Mouse (Mus musculus) neural tube, embryonic 14.5 days (tissue): Measurements from ENCODE around the gene AA467197. TPM values are rescaled to one million over a fixed set of nuclear protein-coding genes. Genes with fewer than 3 reads are reported as not detected.

Source experiments
- ATAC-seq: fragments of 200-750 bp; cut with Nextera tagmentation; 2 replicates; pipeline ENCODE4 v1.8.0; 2017; ENCODE audit warnings: low read depth, mild to moderate bottlenecking, moderate TSS enrichment, moderate library complexity
- H3K27ac ChIP-seq: fragments of 300-500 bp; sonication (generic); 2 replicates; pipeline ENCODE4 v1.5.1; 2014; ENCODE audit warnings: low read depth, mild to moderate bottlenecking, control low read depth, low read length, moderate library complexity, mixed read lengths
- H3K27me3 ChIP-seq: fragments of 300-500 bp; sonication (generic); 2 replicates; pipeline ENCODE4 v1.6.1; 2014; ENCODE audit warnings: low read length; ENCODE audit not compliant: control insufficient read depth, insufficient read depth
- H3K36me3 ChIP-seq: fragments of 300-500 bp; sonication (generic); 2 replicates; pipeline ENCODE4 v1.6.1; 2014; ENCODE audit warnings: low read length, mixed read lengths; ENCODE audit not compliant: control insufficient read depth, insufficient read depth
- H3K4me1 ChIP-seq: fragments of 300-500 bp; sonication (generic); 2 replicates; pipeline ENCODE4 v1.6.1; 2014; ENCODE audit warnings: low read length; ENCODE audit not compliant: control insufficient read depth, insufficient read depth
- H3K4me2 ChIP-seq: fragments of 300-500 bp; sonication (generic); 2 replicates; pipeline ENCODE4 v1.6.1; 2014; ENCODE audit warnings: mild to moderate bottlenecking, low read depth, low read length, control low read depth
- H3K4me3 ChIP-seq: fragments of 300-500 bp; sonication (generic); 2 replicates; pipeline ENCODE4 v1.5.1; 2014; ENCODE audit warnings: low read depth, low read length, control low read depth, mixed read lengths
- H3K9ac ChIP-seq: fragments of 300-500 bp; sonication (generic); replicated peaks from 2 replicates; pipeline ENCODE4 v1.6.1; 2014; ENCODE audit warnings: low read depth, mild to moderate bottlenecking, control low read depth, low read length, mixed read lengths
- H3K9me3 ChIP-seq: fragments of 300-500 bp; sonication (generic); 2 replicates; pipeline ENCODE4 v1.6.1; 2016; ENCODE audit warnings: low read length; ENCODE audit not compliant: control insufficient read depth
- WGBS: fragments of 180-500 bp; shearing (Covaris S2); extraction: QIAGEN DNeasy Blood & Tissue Kit; methylation state at CpG from one replicate; pipeline ENCODE4 v1.1.7; 2014; 5-methylcytosine and 5-hydroxymethylcytosine counted together
- polyA plus RNA-seq: library from polyadenylated mRNA; unstranded; fragments of >200 nt; fragmentation: Nextera tagmentation; extraction: Ambion mirVana; gene quantifications from 2 replicates; pipeline ENCODE4 v1.2.1, GENCODE M21; 2014

Gene AA467197
- polyA plus RNA-seq, 1 experiment from 2014 or later, result 0.64 TPM

GRCm38 (mm10) chr2:122656767-122657166 lies 20.0 kb downstream of the AA467197 start:
- Histone ChIP-seq H3K27ac (no peak overlapping the region), H3K4me3 (no peak overlapping the region), H3K27me3 (no peaks in the 10 kb centered on the region), H3K9ac (no peak overlapping the region), H3K9me3 (no peaks in the 10 kb centered on the region), H3K4me1 (no peaks in the 10 kb centered on the region), H3K4me2 (no peak overlapping the region), H3K36me3 (no peaks in the 10 kb centered on the region)
- ATAC-seq, result no peak
- 76% methylated on average over 9 of the region's 9 CpGs for WGBS

DNA sequence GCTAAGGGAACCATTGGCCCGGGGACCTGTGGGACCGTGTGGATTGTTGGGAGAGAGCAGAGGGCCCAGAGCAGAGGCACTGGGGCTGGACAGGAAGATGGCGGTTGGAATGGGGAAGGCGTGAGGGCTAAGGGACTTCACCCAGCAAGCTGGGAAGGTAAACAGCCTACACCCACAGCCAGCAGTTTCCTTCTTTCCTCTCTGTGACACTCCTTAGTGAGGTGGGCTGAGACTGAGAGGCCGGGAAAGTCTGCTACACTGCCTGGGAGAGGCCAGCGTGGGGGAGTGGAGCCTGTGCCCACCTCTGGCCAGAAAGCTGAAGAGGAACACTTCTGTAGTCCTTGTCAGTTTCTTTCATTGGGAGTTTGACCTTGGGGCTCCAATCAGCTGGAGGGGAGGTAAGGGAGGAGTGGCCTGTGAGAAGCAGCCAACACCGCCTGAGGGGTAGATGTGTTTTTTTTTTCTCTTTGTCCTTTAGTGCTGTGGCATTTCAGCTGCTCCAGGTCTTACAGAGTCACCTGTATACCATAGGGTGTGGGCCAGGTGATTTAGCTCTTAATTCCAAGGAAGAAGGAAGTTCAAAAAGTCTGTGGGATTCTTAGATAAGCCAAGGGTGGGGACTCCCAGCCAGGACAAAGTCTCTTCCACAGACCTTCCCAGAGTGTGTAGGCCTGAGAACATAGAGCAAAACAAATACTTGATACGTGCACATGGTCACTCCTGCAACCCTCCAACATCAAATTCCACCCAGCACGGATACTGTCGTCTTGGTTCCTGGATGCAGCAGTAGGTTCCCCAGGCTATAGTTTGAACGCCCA lies 21.1 kb downstream of the AA467197 start:
- H3K27me3 ChIP-seq, result no peaks in the 10 kb centered on the region
- H3K4me1 ChIP-seq, result no peaks in the 10 kb centered on the region
- 83% methylated on average over 11 of the region's 11 CpGs for WGBS
- H3K36me3 ChIP-seq, result no peaks in the 10 kb centered on the region
- ATAC-seq, result no peak
- no peak overlapping the region for H3K9ac ChIP-seq
- no peak overlapping the region for H3K4me2 ChIP-seq
- no peaks in the 10 kb centered on the region for H3K9me3 ChIP-seq
- no peak overlapping the region for H3K4me3 ChIP-seq
- H3K27ac ChIP-seq, result no peak overlapping the region

DNA sequence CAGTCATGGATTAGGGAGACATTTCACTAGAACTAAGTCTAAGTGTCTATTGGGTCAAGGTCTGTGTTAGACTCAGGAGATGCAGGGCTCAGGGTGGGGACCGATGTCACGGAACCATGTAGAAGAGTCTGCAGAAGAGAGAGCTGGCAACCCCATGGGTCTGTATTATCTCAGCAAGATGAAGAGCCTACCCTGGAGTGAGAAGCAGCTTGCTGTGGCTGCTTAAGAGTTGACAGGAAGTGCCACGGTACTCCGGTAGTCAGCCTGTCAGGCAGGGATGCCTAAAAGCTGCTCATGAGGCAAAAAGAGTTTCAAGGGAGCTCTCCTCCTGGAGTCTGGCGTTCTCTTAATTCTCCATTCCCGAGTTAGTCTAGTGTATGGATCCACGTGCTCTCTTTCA lies 23.0 kb downstream of the AA467197 start:
- H3K9ac ChIP-seq, result no peak overlapping the region
- no peak overlapping the region for H3K4me3 ChIP-seq
- H3K4me1 ChIP-seq, result no peaks in the 10 kb centered on the region
- H3K27me3 ChIP-seq, result no peaks in the 10 kb centered on the region
- no peak overlapping the region for H3K27ac ChIP-seq
- H3K4me2 ChIP-seq, result no peak overlapping the region
- no peak for ATAC-seq
- no peaks in the 10 kb centered on the region for H3K36me3 ChIP-seq
- WGBS, result 94% methylated on average over 7 of the region's 7 CpGs
- no peaks in the 10 kb centered on the region for H3K9me3 ChIP-seq

- no peak overlapping the region for H3K4me3 ChIP-seq
- H3K4me2 ChIP-seq, result no peak overlapping the region
- H3K9ac ChIP-seq, result no peak overlapping the region
- ATAC-seq, result no peak
- H3K27ac ChIP-seq, result no peak overlapping the region
- 67% methylated on average over 6 of the region's 6 CpGs for WGBS
- no peaks in the 10 kb centered on the region for H3K36me3 ChIP-seq
- H3K9me3 ChIP-seq, result no peaks in the 10 kb centered on the region
- no peaks in the 10 kb centered on the region for H3K4me1 ChIP-seq
- H3K27me3 ChIP-seq, result no peaks in the 10 kb centered on the region
These were observed 28.6 kb downstream of the AA467197 start for GRCm38 (mm10) chr2:122665253-122665972.

DNA sequence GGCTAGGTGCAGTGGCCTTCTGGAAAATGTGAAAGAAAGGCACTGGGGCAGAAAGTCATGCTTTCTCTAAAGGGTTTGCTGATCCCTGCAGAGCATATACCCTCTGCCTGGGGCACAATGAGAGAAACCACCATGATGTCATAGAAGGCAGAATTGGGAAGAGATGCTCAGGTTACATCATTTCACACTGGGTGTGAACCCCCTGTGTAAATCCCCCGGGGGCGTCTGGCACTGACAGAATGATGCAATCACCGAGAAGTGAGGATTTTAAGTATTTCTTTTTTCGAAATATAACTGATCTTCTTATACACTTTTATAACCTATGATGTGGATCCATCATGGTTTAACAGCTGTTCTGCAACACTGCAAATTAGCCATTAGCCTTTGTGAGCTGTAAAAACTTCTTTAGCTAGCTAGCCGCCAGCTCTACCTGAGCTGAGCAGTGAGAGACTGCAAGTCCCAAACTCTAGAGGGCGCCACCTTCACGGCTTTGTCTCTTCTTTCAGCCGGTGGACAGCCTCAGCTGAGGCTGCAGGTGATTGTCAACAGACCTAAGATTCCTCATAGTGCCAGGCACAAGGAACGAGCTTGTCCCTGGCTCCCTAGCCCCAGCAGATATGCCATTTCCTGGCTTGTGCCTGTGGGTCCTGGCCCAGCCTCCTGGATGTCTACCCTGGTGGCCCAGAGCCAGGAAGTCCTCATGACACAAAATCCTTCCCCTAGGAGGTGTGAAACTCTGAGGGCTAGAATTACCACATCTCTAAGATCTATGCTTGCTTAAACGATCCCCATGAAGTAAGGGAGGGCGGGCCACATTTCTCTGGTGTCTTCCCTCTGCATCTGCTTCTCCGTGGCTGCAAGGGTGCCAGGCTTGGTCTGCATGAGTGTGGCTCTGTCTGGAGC lies 29.4 kb downstream of the AA467197 start:
- Histone ChIP-seq H3K27me3 (no peaks in the 10 kb centered on the region), H3K9me3 (no peaks in the 10 kb centered on the region), H3K27ac (no peak overlapping the region), H3K4me3 (no peak overlapping the region), H3K4me1 (no peaks in the 10 kb centered on the region), H3K9ac (no peak overlapping the region), H3K36me3 (no peaks in the 10 kb centered on the region), H3K4me2 (no peak overlapping the region)
- ATAC-seq, result peak; percentile 49; the same call in 1 of the 2 replicates
- 47% methylated on average over 12 of the region's 12 CpGs for WGBS

- WGBS, result 64% methylated on average over 5 of the region's 5 CpGs
- Histone ChIP-seq H3K9me3 (no peaks in the 10 kb centered on the region), H3K9ac (no peak overlapping the region), H3K27ac (no peak overlapping the region), H3K4me1 (no peaks in the 10 kb centered on the region), H3K36me3 (no peaks in the 10 kb centered on the region), H3K4me3 (no peak overlapping the region), H3K27me3 (no peaks in the 10 kb centered on the region), H3K4me2 (no peak overlapping the region)
- no peak for ATAC-seq
These were observed 31.1 kb downstream of the AA467197 start for GRCm38 (mm10) chr2:122667856-122668255.

GRCm38 (mm10) chr2:122671714-122672113 lies 34.9 kb downstream of the AA467197 start:
- H3K4me1 ChIP-seq, result no peaks in the 10 kb centered on the region
- H3K27me3 ChIP-seq, result no peaks in the 10 kb centered on the region
- H3K9ac ChIP-seq, result no peak overlapping the region
- H3K36me3 ChIP-seq, result no peaks in the 10 kb centered on the region
- no peak overlapping the region for H3K4me2 ChIP-seq
- H3K27ac ChIP-seq, result no peak overlapping the region
- H3K4me3 ChIP-seq, result no peak overlapping the region
- WGBS, result 47% methylated on average over 5 of the region's 5 CpGs
- H3K9me3 ChIP-seq, result no peaks in the 10 kb centered on the region
- peak; percentile 84; the same call in 1 of the 2 replicates for ATAC-seq

DNA sequence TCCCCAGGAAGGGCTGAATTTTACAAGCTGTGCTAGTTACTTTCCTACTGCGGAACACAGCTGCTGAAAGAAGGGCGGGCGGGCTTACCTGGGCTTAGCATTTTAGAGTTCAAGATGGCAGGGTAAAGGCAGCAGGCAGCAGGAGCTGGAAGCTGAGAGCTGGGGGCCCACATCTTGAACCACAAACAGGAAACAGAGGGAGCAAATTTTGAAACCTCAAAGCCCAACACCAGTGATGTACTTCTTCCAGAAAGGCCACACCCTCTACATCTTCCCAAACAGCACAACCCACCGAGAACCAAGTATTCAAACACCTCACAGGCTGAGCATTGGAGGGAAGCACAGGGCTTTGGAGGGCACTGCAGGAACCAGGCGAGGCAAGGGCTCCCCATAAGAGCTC lies 36.1 kb downstream of the AA467197 start:
- Histone ChIP-seq H3K4me3 (no peak overlapping the region), H3K9me3 (no peaks in the 10 kb centered on the region), H3K9ac (no peak overlapping the region), H3K4me2 (no peak overlapping the region), H3K27me3 (no peaks in the 10 kb centered on the region), H3K4me1 (no peaks in the 10 kb centered on the region), H3K27ac (no peak overlapping the region), H3K36me3 (no peaks in the 10 kb centered on the region)
- ATAC-seq, result no peak
- WGBS, result 76% methylated on average over 5 of the region's 5 CpGs
